Mouse (Mus musculus): ENCODE data around the gene Nmt1.
A peak's percentile ranks its signal among the peaks of the same experiment; 100 is the strongest.

The Nmt1 gene

GRCm38 (mm10) chr11:103028176-103028891, at the start of gene Nmt1, which contains the start of gene Dcakd:
Nmt1 (plus strand) TSS chr11:103028190.
Dcakd (minus strand) TSS chr11:103028333.
- peak; percentile 92 for DNase-seq

- DNase-seq: no peak
Observed at GRCm38 (mm10) chr11:102981151-102981890, 46.7 kb upstream of the Nmt1 start.

- DNase-seq: no peak
Observed at GRCm38 (mm10) chr11:102984086-102984485, 43.9 kb upstream of the Nmt1 start.

- DNase-seq: no peak
Observed at GRCm38 (mm10) chr11:102984615-102985014, 43.4 kb upstream of the Nmt1 start.

GRCm38 (mm10) chr11:102985160-102985559, 42.8 kb upstream of the Nmt1 start:
- DNase-seq: no peak

- no peak for DNase-seq
Observed at GRCm38 (mm10) chr11:102989641-102990151, 38.3 kb upstream of the Nmt1 start.

GRCm38 (mm10) chr11:102990152-102990663, 37.8 kb upstream of the Nmt1 start:
- DNase-seq: peak; percentile 46

- no peak for DNase-seq
Observed at GRCm38 (mm10) chr11:102991681-102992080, 36.3 kb upstream of the Nmt1 start.

- peak; percentile 86 for DNase-seq
Observed at GRCm38 (mm10) chr11:102992940-102993339, 35.0 kb upstream of the Nmt1 start.

- no peak for DNase-seq
Observed at GRCm38 (mm10) chr11:102993420-102994029, 34.5 kb upstream of the Nmt1 start.

GRCm38 (mm10) chr11:102994952-102995351, 33.0 kb upstream of the Nmt1 start:
- DNase-seq: no peak

GRCm38 (mm10) chr11:102996385-102996784, 31.6 kb upstream of the Nmt1 start:
- DNase-seq: no peak

- no peak for DNase-seq
Observed at GRCm38 (mm10) chr11:102996991-102997770, 30.8 kb upstream of the Nmt1 start.

- no peak for DNase-seq
Observed at GRCm38 (mm10) chr11:102998254-102998576, 29.8 kb upstream of the Nmt1 start.

- DNase-seq: no peak
Observed at GRCm38 (mm10) chr11:102998577-102999316, 29.2 kb upstream of the Nmt1 start.

- DNase-seq: no peak
Observed at GRCm38 (mm10) chr11:102999317-102999970, 28.5 kb upstream of the Nmt1 start.

GRCm38 (mm10) chr11:103000111-103000510, 27.9 kb upstream of the Nmt1 start:
- DNase-seq: no peak

GRCm38 (mm10) chr11:103001063-103001462, 26.9 kb upstream of the Nmt1 start:
- DNase-seq: no peak

- DNase-seq: peak; percentile 80
Observed at GRCm38 (mm10) chr11:103003210-103003609, 24.8 kb upstream of the Nmt1 start.

GRCm38 (mm10) chr11:103004852-103005251, 23.1 kb upstream of the Nmt1 start:
- no peak for DNase-seq

GRCm38 (mm10) chr11:103005254-103005981, 22.6 kb upstream of the Nmt1 start:
- no peak for DNase-seq
